Mouse (Mus musculus) CD4-positive naive resting alpha-beta T cell, adult 76 days (primary cell): ENCODE data around the gene Nr4a3. TPM values are rescaled to one million over a fixed set of nuclear protein-coding genes. Genes with fewer than 3 reads are reported as not detected.

Experiments
- total RNA-seq: library from RNA; stranded (reverse); gene quantifications from one replicate; pipeline ENCODE4 v1.2.4, GENCODE M21; 2023

Nr4a3 gene
- total RNA-seq, result 144 TPM

GRCm38 (mm10) chr4:48044491-48045211 is at the start of gene Nr4a3:
Nr4a3 (plus strand) TSS chr4:48045153.

DNA sequence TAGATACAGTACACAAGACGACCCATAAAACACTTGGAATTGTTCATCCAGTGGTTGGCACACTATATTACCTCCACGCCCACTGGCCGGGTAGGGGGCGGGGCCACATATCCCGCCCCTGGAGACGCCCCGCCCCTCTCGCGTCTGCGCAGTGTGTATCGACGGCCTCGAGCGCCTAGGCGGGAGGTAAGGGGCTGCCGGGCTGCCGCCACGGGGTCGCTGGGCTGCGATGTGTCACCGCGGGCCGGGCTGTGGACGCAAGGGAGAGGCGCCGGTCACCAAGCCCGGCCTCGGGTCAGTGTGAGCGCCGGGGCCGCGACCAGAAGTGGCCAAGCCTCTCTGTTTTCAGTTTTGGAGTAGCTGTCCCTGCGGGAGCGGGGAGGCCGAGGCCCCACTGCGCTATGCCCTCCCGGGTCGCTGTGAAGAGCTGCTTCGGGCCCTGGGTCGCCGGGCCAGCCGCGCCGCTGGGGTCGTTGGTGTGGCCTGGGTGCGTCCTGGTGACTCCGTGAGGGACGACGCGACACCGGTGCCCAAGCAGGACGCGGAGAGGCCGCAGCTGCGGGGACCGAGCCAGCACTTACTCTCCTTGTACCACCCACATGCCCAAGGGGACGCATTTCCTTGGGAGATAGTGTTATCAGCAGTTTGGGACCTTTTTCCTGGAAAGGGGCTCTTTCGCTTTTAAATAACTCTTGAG is 80.0 kb downstream of the Nr4a3 start, which contains the start of gene Stx17:
TSS of gene Stx17 (plus strand) at position 143 of the 697 bp plus-strand sequence.

Other genes starting within 250 kb of the Nr4a3 start
- 20.8 TPM for gene Stx17, start 79.8 kb downstream of the Nr4a3 start, total RNA-seq
- 44.4 TPM for gene Erp44, start 234.4 kb downstream of the Nr4a3 start, total RNA-seq
- 11.2 TPM for gene Invs, start 234.6 kb downstream of the Nr4a3 start, total RNA-seq